Mouse (Mus musculus) embryonic facial prominence, embryonic 10.5 days (tissue): ENCODE measurements around the gene Alg14. TPM values are rescaled to one million over a fixed set of nuclear protein-coding genes. Genes with fewer than 3 reads are reported as not detected.

Experiments used
- DNase-seq: peaks from one replicate; pipeline ENCODE4 v3.0.0-alpha.2; 2017; ENCODE audit warnings: low spot score
- H3K27ac ChIP-seq: fragments of 300-500 bp; sonication (generic); replicated peaks from 2 replicates; pipeline ENCODE4 v1.5.1; 2016; ENCODE audit warnings: mild to moderate bottlenecking
- H3K27me3 ChIP-seq: fragments of 300-500 bp; sonication (generic); replicated peaks from 2 replicates; pipeline ENCODE4 v1.6.1; 2016; ENCODE audit warnings: low read depth, mild to moderate bottlenecking; ENCODE audit not compliant: poor library complexity, severe bottlenecking
- H3K36me3 ChIP-seq: fragments of 300-500 bp; sonication (generic); replicated peaks from 2 replicates; pipeline ENCODE4 v1.6.1; 2016; ENCODE audit warnings: mild to moderate bottlenecking, moderate library complexity
- H3K4me1 ChIP-seq: fragments of 300-500 bp; sonication (generic); 2 replicates; pipeline ENCODE4 v1.6.1; 2016
- H3K4me3 ChIP-seq: fragments of 300-500 bp; sonication (generic); 2 replicates; pipeline ENCODE4 v1.5.1; 2016; ENCODE audit warnings: mild to moderate bottlenecking, moderate library complexity
- H3K9me3 ChIP-seq: fragments of 300-500 bp; sonication (generic); 2 replicates; pipeline ENCODE4 v1.6.1; 2016; ENCODE audit warnings: mild to moderate bottlenecking
- WGBS: fragments of 180-500 bp; shearing (Covaris S2); methylation state at CpG from one replicate; pipeline ENCODE4 v1.1.7; 2016; 5-methylcytosine and 5-hydroxymethylcytosine counted together
- polyA plus RNA-seq: library from polyadenylated mRNA; unstranded; fragments of >200 nt; fragmentation: Nextera tagmentation; extraction: Ambion mirVana; gene quantifications from 2 replicates; pipeline ENCODE4 v1.2.1, GENCODE M21; 2016

The Alg14 gene
- polyA plus RNA-seq, 1 experiment from 2014 or later, result 30.7 TPM

GRCm38 (mm10) chr3:121287151-121287550 lies 4.4 kb upstream of the Alg14 start:
- Histone ChIP-seq H3K9me3 (no peaks in the 10 kb centered on the region), H3K36me3 (no peaks in the 10 kb centered on the region), H3K4me3 (no peak overlapping the region), H3K4me1 (peaks cover 6% of the 10 kb centered on the region), H3K27me3 (no peaks in the 10 kb centered on the region), H3K27ac (no peak overlapping the region)
- DNase-seq, result no peak
- 96% methylated on average over 2 of the region's 2 CpGs for WGBS

- 80% methylated on average over 8 of the region's 8 CpGs for WGBS
- DNase-seq, result no peak
- peak overlapping the region; percentile 68 for H3K4me3 ChIP-seq
Observed at GRCm38 (mm10) chr3:121290681-121291080, 892 bp upstream of the Alg14 start.

GRCm38 (mm10) chr3:121291225-121291559 lies 381 bp upstream of the Alg14 start:
- Histone ChIP-seq H3K9me3 (no peaks in the 10 kb centered on the region), H3K4me3 (peak overlapping the region; percentile 68), H3K36me3 (no peaks in the 10 kb centered on the region), H3K27ac (peak overlapping the region; percentile 93), H3K4me1 (peaks cover 12% of the 10 kb centered on the region), H3K27me3 (no peaks in the 10 kb centered on the region)
- no peak for DNase-seq
- WGBS, result 5% methylated on average over 7 of the region's 7 CpGs

More at GRCm38 (mm10) chr3:121290681-121291080, 892 bp upstream of the Alg14 start:
- Histone ChIP-seq H3K27me3 (no peaks in the 10 kb centered on the region), H3K36me3 (no peaks in the 10 kb centered on the region), H3K27ac (peak overlapping the region; percentile 93), H3K4me1 (peaks cover 12% of the 10 kb centered on the region), H3K9me3 (no peaks in the 10 kb centered on the region)

- no peak for DNase-seq
- WGBS, result 74% methylated on average over 2 of the region's 2 CpGs
Observed at GRCm38 (mm10) chr3:121294200-121294599, 2.6 kb downstream of the Alg14 start.

GRCm38 (mm10) chr3:121306641-121307040 lies 15.1 kb downstream of the Alg14 start:
- Histone ChIP-seq H3K4me3 (no peak overlapping the region), H3K27me3 (no peaks in the 10 kb centered on the region), H3K27ac (no peak overlapping the region), H3K4me1 (no peaks in the 10 kb centered on the region), H3K36me3 (peaks cover 9% of the 10 kb centered on the region; the same call in 1 of the 2 replicates), H3K9me3 (no peaks in the 10 kb centered on the region)
- WGBS, result 96% methylated on average over 7 of the region's 7 CpGs
- DNase-seq, result no peak

More at GRCm38 (mm10) chr3:121294200-121294599, 2.6 kb downstream of the Alg14 start:
- H3K4me3 ChIP-seq, result no peak overlapping the region
- peaks cover 12% of the 10 kb centered on the region for H3K4me1 ChIP-seq
- H3K9me3 ChIP-seq, result no peaks in the 10 kb centered on the region
- H3K27me3 ChIP-seq, result no peaks in the 10 kb centered on the region
- peaks cover 7% of the 10 kb centered on the region for H3K36me3 ChIP-seq
- H3K27ac ChIP-seq, result no peak overlapping the region

GRCm38 (mm10) chr3:121307532-121308234 lies 16.1 kb downstream of the Alg14 start:
- Histone ChIP-seq H3K27ac (peak overlapping the region; percentile 26; the same call in 1 of the 2 replicates), H3K4me3 (no peak overlapping the region), H3K36me3 (peaks cover 9% of the 10 kb centered on the region; the same call in 1 of the 2 replicates), H3K9me3 (no peaks in the 10 kb centered on the region), H3K4me1 (no peaks in the 10 kb centered on the region), H3K27me3 (no peaks in the 10 kb centered on the region)
- 77% methylated on average over 7 of the region's 7 CpGs for WGBS
- DNase-seq, result peak; percentile 83

GRCm38 (mm10) chr3:121308935-121309334 lies 17.4 kb downstream of the Alg14 start:
- Histone ChIP-seq H3K27me3 (no peaks in the 10 kb centered on the region), H3K4me3 (no peak overlapping the region), H3K4me1 (peaks cover 8% of the 10 kb centered on the region), H3K36me3 (peaks cover 9% of the 10 kb centered on the region; the same call in 1 of the 2 replicates), H3K27ac (no peak overlapping the region), H3K9me3 (no peaks in the 10 kb centered on the region)
- no peak for DNase-seq
- WGBS, result 90% methylated on average over 5 of the region's 5 CpGs

GRCm38 (mm10) chr3:121309429-121309828 lies 17.9 kb downstream of the Alg14 start:
- Histone ChIP-seq H3K27me3 (no peaks in the 10 kb centered on the region), H3K4me3 (no peak overlapping the region), H3K4me1 (peaks cover 8% of the 10 kb centered on the region), H3K9me3 (no peaks in the 10 kb centered on the region), H3K36me3 (peaks cover 9% of the 10 kb centered on the region; the same call in 1 of the 2 replicates), H3K27ac (no peak overlapping the region)
- no peak for DNase-seq
- WGBS, result 85% methylated on average over 4 of the region's 4 CpGs

GRCm38 (mm10) chr3:121309896-121310714 lies 18.5 kb downstream of the Alg14 start:
- 91% methylated on average over 16 of the region's 16 CpGs for whole genome bisulfite sequencing
- Histone ChIP-seq H3K4me1 (peaks cover 8% of the 10 kb centered on the region), H3K4me3 (no peak overlapping the region), H3K27me3 (no peaks in the 10 kb centered on the region), H3K27ac (no peak overlapping the region), H3K36me3 (peaks cover 14% of the 10 kb centered on the region; the same call in 1 of the 2 replicates), H3K9me3 (no peaks in the 10 kb centered on the region)
- DNase-seq, result no peak

GRCm38 (mm10) chr3:121312426-121312825 lies 20.9 kb downstream of the Alg14 start:
- H3K27me3 ChIP-seq, result no peaks in the 10 kb centered on the region
- WGBS, result 81% methylated on average over 6 of the region's 6 CpGs
- H3K9me3 ChIP-seq, result no peaks in the 10 kb centered on the region
- H3K4me3 ChIP-seq, result no peak overlapping the region
- 0 out of 2 replicates have a peak overlapping the region, but pooled peaks have one; percentile 40 for H3K27ac ChIP-seq
- H3K4me1 ChIP-seq, result peaks cover 8% of the 10 kb centered on the region
- H3K36me3 ChIP-seq, result peaks cover 21% of the 10 kb centered on the region
- DNase-seq, result no peak

GRCm38 (mm10) chr3:121312979-121313378 lies 21.4 kb downstream of the Alg14 start:
- H3K27me3 ChIP-seq, result no peaks in the 10 kb centered on the region
- H3K9me3 ChIP-seq, result no peaks in the 10 kb centered on the region
- H3K36me3 ChIP-seq, result peaks cover 21% of the 10 kb centered on the region
- 70% methylated on average over 9 of the region's 9 CpGs for WGBS
- H3K4me3 ChIP-seq, result no peak overlapping the region
- peak overlapping the region; percentile 19; the same call in 1 of the 2 replicates for H3K27ac ChIP-seq
- H3K4me1 ChIP-seq, result peaks cover 8% of the 10 kb centered on the region
- no peak for DNase-seq

GRCm38 (mm10) chr3:121314149-121314548 lies 22.6 kb downstream of the Alg14 start:
- H3K27ac ChIP-seq, result no peak overlapping the region
- H3K9me3 ChIP-seq, result no peaks in the 10 kb centered on the region
- peaks cover 24% of the 10 kb centered on the region for H3K36me3 ChIP-seq
- DNase-seq, result no peak
- 90% methylated on average over 6 of the region's 6 CpGs for WGBS
- H3K4me1 ChIP-seq, result peaks cover 8% of the 10 kb centered on the region
- no peak overlapping the region for H3K4me3 ChIP-seq
- no peaks in the 10 kb centered on the region for H3K27me3 ChIP-seq
